Mouse (Mus musculus): ENCODE data around the gene Mfap1a. TPM values are rescaled to one million over a fixed set of nuclear protein-coding genes. Genes with fewer than 3 reads are reported as not detected.
"Not testable (repeated sequence)": the region's sequence is repeated elsewhere in the genome, so short reads cannot be mapped to it uniquely, and the experiment has no call there.

Mfap1a gene
- polyA plus RNA-seq, 1 experiment from 2014 or later, result 30.1 TPM

DNA sequence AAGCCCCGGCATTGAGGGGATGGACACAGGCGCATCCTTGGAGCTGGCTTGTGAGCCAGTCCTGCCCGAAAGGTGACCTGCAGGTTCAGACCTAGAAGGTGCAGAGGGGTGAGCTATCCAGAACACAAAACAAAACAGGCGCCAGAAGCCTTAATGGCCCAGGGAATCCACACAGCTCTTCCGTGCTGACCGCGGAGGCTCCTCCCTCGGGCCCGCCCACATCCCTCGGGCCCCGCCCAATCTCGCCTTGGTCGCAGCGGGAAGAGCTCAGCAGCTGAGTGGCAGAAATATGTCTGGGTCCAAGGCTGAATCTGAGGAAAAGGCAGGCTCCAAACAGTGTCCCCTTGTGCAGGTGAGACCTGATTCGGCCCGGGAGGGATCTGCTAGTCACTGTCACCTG, 3.1 kb upstream of the Mfap1a start:
- Histone ChIP-seq H3K9me3 (no peaks in the 10 kb centered on the region), H3K4me2 (peak overlapping the region; percentile 54), H3K4me1 (replicated peaks) (peaks cover 24% of the 10 kb centered on the region), H3K9ac (peak overlapping the region; percentile 56), H3K36me3 (peaks cover 21% of the 10 kb centered on the region), H3K4me3 (peak overlapping the region; percentile 37), H3K27me3 (no peaks in the 10 kb centered on the region), H3K27ac (replicated peaks) (no peak overlapping the region)
- WGBS, result 22% methylated on average over 16 of the region's 16 CpGs
- ATAC-seq (ENCODE audit: low read depth), result peak; percentile 21; the same call in 1 of the 2 replicates

DNA sequence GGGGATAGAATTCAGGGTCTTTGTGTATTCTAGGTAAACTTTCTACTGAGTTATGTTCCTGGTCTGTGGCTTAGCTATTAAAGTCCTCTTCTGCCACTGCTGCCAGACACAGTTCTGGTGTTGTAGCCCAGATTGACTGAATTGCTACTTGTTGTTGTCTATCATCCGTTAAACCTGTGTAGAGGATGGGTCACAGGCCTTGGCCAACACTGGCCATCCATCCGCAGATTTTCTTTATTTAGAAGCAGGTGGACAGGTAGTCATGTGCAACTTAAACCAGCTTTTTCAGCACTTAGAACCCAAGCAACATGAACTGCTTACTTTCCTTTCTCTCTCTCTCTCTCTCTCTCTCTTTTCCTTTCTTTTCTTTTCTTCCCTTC, 1.5 kb upstream of the Mfap1a start:
- Histone ChIP-seq H3K9ac (0 out of 2 replicates have a peak overlapping the region, but pooled peaks have one; percentile 75), H3K9me3 (no peaks in the 10 kb centered on the region), H3K4me2 (peak overlapping the region; percentile 75), H3K4me1 (replicated peaks) (peaks cover 24% of the 10 kb centered on the region), H3K27ac (replicated peaks) (no peak overlapping the region), H3K4me3 (peak overlapping the region; percentile 57; the same call in 1 of the 2 replicates), H3K36me3 (peaks cover 30% of the 10 kb centered on the region), H3K27me3 (no peaks in the 10 kb centered on the region)
- 92% methylated on average over 2 of the region's 2 CpGs for WGBS
- ATAC-seq (ENCODE audit: low read depth), result no peak

DNA sequence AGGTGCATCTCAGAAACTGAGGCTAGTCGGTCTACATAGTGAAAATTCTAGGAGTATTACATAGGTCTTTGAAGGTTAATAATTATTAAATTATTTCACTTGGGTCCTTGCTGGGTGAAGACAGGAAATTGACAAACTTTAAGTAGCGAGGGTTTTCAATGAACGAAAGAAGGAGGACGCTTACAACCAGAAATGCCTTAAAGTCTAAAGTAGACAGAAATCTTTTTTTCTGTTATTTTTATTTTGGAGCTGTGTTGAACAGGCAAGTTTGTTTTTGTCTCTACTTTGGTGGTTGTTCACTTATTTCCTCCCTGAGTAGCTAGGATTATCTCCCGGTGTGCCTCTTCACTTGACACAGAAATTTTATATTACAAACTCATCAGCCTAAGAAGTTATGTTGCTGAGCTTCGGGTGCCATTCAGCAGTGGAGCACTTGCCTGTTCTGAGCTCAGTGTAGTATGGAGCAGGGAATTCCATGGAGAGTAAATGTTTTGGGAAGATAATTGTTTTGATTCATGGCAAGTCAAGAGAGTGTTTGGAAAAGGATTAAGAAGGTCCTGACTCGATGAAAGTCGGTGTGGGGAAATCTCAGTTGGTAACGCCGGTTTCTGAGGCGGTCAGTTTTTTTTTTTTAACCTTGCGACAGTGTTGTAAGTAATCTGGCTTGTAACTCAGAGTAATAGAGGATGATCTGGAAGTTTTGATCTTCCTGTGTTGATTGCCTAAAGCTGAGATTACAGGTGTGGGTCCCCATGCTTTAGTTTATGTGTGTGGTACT, 897 bp upstream of the Mfap1a start:
- WGBS, result 30% methylated on average over 12 of the region's 12 CpGs
- ATAC-seq (ENCODE audit: low read depth), result no peak
- H3K9ac ChIP-seq, result peak overlapping the region; percentile 75

DNA sequence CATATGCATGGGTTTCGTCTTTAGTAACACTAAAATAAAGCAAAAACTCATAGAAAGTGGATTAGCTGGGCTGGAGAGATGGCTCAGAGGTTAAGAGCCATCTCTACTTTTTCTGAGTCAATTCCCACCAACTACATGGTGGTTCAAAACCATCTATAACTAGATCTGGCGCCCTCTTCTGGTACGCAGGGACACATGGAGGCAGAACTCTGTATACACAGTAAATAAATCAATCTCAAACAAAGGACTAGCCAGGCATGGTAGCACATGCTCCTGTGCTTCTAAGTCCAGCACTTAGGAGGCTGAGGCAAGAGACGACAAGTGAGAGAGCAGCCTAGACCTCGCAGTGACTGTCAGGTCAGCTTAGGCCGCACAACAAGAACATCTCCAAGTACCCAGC, 4.9 kb downstream of the Mfap1a start:
- H3K9me3 ChIP-seq; H3K4me1 ChIP-seq (replicated peaks); H3K4me2 ChIP-seq; H3K9ac ChIP-seq; H3K27me3 ChIP-seq; ATAC-seq (ENCODE audit: low read depth); H3K27ac ChIP-seq (replicated peaks); H3K4me3 ChIP-seq: not testable (repeated sequence)
- peaks cover 18% of the 10 kb centered on the region for H3K36me3 ChIP-seq
- 40% methylated on average over 1 of the region's 6 CpGs for WGBS

More for the DNA sequence above, 897 bp upstream of the Mfap1a start:
- H3K36me3 ChIP-seq, result peaks cover 26% of the 10 kb centered on the region
- H3K4me2 ChIP-seq, result peak overlapping the region; percentile 75
- no peaks in the 10 kb centered on the region for H3K27me3 ChIP-seq
- no peak overlapping the region for H3K27ac ChIP-seq (replicated peaks)
- H3K4me3 ChIP-seq, result peak overlapping the region; percentile 57
- no peaks in the 10 kb centered on the region for H3K9me3 ChIP-seq
- H3K4me1 ChIP-seq (replicated peaks), result peaks cover 24% of the 10 kb centered on the region

GRCm38 (mm10) chr2:121484403-121484802, 22.1 kb downstream of the Mfap1a start:
- H3K4me1 ChIP-seq (replicated peaks), result peaks cover 15% of the 10 kb centered on the region
- H3K36me3 ChIP-seq; H3K4me2 ChIP-seq; H3K27me3 ChIP-seq; H3K9ac ChIP-seq; H3K9me3 ChIP-seq; H3K4me3 ChIP-seq; ATAC-seq (ENCODE audit: low read depth); H3K27ac ChIP-seq (replicated peaks): not testable (repeated sequence)
- WGBS, result 59% methylated on average over 2 of the region's 2 CpGs

GRCm38 (mm10) chr2:121483576-121483975, 22.9 kb downstream of the Mfap1a start:
- no peak overlapping the region for H3K4me3 ChIP-seq
- peak overlapping the region; percentile 49; the same call in 1 of the 2 replicates for H3K27ac ChIP-seq (replicated peaks)
- no peaks in the 10 kb centered on the region for H3K36me3 ChIP-seq
- H3K4me1 ChIP-seq (replicated peaks), result peaks cover 15% of the 10 kb centered on the region
- no peaks in the 10 kb centered on the region for H3K27me3 ChIP-seq
- WGBS, result 14% methylated on average over 8 of the region's 8 CpGs
- ATAC-seq (ENCODE audit: low read depth), result no peak
- H3K9ac ChIP-seq, result peak overlapping the region; percentile 31; the same call in 1 of the 2 replicates
- 0 out of 2 replicates have a peak overlapping the region, but pooled peaks have one; percentile 14 for H3K4me2 ChIP-seq
- H3K9me3 ChIP-seq, result no peaks in the 10 kb centered on the region

DNA sequence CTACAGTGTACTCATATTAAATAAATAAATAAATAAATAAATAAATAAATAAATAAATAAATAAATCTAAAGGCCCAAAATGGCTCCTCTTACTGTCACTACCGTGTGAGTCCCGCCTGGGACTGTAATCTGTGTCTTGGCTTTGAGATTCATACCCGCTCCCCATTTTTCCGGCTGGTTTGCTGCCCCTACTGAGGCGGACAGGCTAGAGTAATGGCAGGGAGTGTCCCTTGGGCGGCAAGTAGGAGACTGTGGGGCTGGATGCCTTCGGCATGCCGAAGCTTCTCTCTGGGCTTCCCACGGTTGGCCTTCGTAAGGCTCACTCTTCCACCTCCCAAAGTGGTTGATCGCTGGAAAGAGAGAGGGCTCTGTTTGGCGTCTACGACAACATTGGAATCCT, 25.5 kb downstream of the Mfap1a start:
- not testable (repeated sequence) for ATAC-seq (ENCODE audit: low read depth); H3K27ac ChIP-seq (replicated peaks); H3K4me3 ChIP-seq; H3K9me3 ChIP-seq; H3K9ac ChIP-seq; H3K36me3 ChIP-seq; H3K4me2 ChIP-seq; H3K27me3 ChIP-seq
- 91% methylated on average over 13 of the region's 13 CpGs for WGBS
- peaks cover 15% of the 10 kb centered on the region for H3K4me1 ChIP-seq (replicated peaks)

DNA sequence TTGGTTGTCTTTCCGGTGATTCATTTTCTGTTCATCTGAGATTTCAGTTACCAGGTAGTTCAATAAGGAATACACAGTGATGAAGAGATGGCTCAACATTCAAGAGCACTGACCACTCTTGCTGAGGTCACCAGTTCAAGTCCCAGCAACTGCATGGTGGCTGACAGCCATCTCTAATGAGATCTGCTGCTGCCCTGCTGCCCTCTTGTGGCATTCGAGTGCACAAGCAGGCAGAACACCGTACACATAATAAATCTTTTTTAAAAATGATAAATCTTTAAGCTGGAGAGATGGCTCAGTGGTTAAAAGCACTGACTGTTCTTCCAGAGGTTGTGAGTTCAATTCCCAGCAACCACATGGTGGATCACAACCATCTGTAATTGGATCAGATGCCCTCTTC, 26.0 kb downstream of the Mfap1a start:
- Histone ChIP-seq H3K4me3 (no peak overlapping the region), H3K27ac (replicated peaks) (no peak overlapping the region), H3K27me3 (no peaks in the 10 kb centered on the region), H3K9ac (no peak overlapping the region), H3K4me2 (no peak overlapping the region), H3K9me3 (no peaks in the 10 kb centered on the region), H3K36me3 (no peaks in the 10 kb centered on the region), H3K4me1 (replicated peaks) (peaks cover 15% of the 10 kb centered on the region)
- WGBS, result 56% methylated on average over 3 of the region's 3 CpGs
- ATAC-seq (ENCODE audit: low read depth), result no peak

DNA sequence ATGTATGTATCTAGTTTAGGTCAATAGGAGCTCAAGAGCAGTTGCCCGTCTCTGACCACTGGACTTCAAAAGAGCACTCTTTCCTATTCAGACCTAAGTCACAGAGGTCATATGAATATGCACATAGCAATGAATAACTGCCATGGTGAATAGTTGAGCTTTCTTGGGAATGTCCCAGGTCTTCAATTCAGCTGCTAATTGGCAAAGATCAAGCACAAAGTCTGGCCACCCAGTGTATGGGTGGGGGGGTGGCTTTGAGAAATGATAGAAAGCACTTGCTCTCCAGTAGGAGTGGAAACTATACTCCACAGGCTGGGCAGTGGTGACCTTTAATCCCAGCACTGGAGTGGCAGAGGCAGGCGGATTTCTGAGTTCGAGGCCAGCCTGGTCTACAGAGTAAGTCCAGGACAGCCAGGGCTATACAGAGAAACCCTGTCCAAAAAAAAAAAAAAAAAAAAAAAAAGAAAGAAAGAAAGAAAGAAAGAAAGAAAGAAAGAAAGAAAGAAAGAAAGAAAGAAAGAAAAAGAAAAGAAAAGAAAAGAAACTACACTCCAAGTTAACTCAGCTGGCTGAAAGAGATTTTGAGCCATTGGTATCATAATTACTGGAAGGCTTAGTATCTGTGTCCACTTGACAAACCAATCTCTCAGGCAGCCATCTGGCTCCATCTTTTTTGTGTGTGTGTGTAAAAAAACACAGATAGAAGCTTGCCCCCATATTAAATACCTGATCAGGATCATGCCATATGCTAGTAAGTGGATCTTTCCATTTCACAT, 28.8 kb downstream of the Mfap1a start:
- Histone ChIP-seq H3K4me2 (no peak overlapping the region), H3K9ac (no peak overlapping the region), H3K27ac (replicated peaks) (no peak overlapping the region), H3K4me3 (no peak overlapping the region), H3K27me3 (no peaks in the 10 kb centered on the region), H3K4me1 (replicated peaks) (peaks cover 5% of the 10 kb centered on the region; the same call in 1 of the 2 replicates), H3K36me3 (no peaks in the 10 kb centered on the region), H3K9me3 (no peaks in the 10 kb centered on the region)
- 71% methylated on average over 3 of the region's 3 CpGs for WGBS
- no peak for ATAC-seq (ENCODE audit: low read depth)

GRCm38 (mm10) chr2:121475306-121475705, 31.2 kb downstream of the Mfap1a start:
- H3K27me3 ChIP-seq; H3K9me3 ChIP-seq; H3K4me1 ChIP-seq (replicated peaks); H3K9ac ChIP-seq; ATAC-seq (ENCODE audit: low read depth); H3K4me2 ChIP-seq; H3K4me3 ChIP-seq; H3K27ac ChIP-seq (replicated peaks): not testable (repeated sequence)
- WGBS, result 95% methylated on average over 2 of the region's 2 CpGs
- H3K36me3 ChIP-seq, result peaks cover 11% of the 10 kb centered on the region; the same call in 1 of the 2 replicates

DNA sequence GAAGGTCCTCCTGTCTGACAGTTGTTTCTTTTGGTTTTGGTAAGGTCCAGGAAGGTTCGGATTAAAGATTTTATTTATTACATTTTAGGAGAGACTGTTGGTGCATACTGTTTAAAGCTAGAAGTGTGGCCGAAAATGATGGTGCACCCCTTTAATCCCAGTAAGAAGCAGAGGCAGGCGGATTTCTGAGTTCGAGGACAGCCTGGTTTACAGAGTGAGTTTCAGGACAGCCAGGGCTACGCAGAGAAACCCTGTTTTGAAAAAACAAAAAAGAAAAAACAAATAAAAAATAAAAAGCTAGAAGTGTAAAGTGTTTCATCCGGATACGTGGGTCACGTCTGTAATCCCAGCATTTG, 32.3 kb downstream of the Mfap1a start:
- no peaks in the 10 kb centered on the region for H3K9me3 ChIP-seq
- peak; percentile 32; the same call in 1 of the 2 replicates for ATAC-seq (ENCODE audit: low read depth)
- H3K27me3 ChIP-seq, result no peaks in the 10 kb centered on the region
- H3K4me3 ChIP-seq, result peak overlapping the region; percentile 60
- peaks cover 4% of the 10 kb centered on the region; the same call in 1 of the 2 replicates for H3K4me1 ChIP-seq (replicated peaks)
- WGBS, result 37% methylated on average over 8 of the region's 8 CpGs
- peak overlapping the region; percentile 62 for H3K27ac ChIP-seq (replicated peaks)
- peaks cover 11% of the 10 kb centered on the region; the same call in 1 of the 2 replicates for H3K36me3 ChIP-seq
- H3K9ac ChIP-seq, result peak overlapping the region; percentile 75
- peak overlapping the region; percentile 80 for H3K4me2 ChIP-seq
